Comparison of ENCODE assay signal across 15 mouse cellular contexts in genomic region chr6:136855183-136855582, GRCm38 (mm10). TPM values are rescaled to one million over a fixed set of nuclear protein-coding genes. Genes with fewer than 3 reads are reported as not detected.
DNase-seq lines count a peak whose midpoint lies in the region; ATAC-seq and TF ChIP-seq lines count a peak whose summit lies in the region.
"Had no signal": no experiment of that assay in that cellular context is flagged by ENCODE, and none has a peak within 500 bp of the region (broad histone marks: within the 10 kb centered on the region; RNA-seq: fewer than 3 reads in every experiment).

No protein-coding gene starts in this region.

- no peak for DNase-seq in heart, embryonic 10.5 days (ENCODE audit: low spot score)
- no peak for DNase-seq in heart, postnatal 25 days (ENCODE audit: low spot score)
- DNase-seq in kidney, postnatal 0 days (ENCODE audit: low spot score) = no peak
- DNase-seq in kidney, adult 9 months = no peak
- DNase-seq in A20 (ENCODE audit: low read depth, low spot score) = peak; percentile 68
- DNase-seq in liver, embryonic 13.5 days = no peak
- DNase-seq in embryo, embryonic 9.5 days (ENCODE audit: extremely low spot score) = no peak
- DNase-seq: cerebellum, adult 9-10 months; gastrocnemius, postnatal 14 days had no signal

- intact Hi-C loops in heart, postnatal 25 days (cut with DNase I) = no loop called here

- peak overlapping the region; percentile 89 for H3K27ac ChIP-seq in heart, embryonic 10.5 days
- H3K27ac ChIP-seq in kidney, postnatal 0 days = no peak overlapping the region
- H3K27ac ChIP-seq in liver, embryonic 13.5 days = peak overlapping the region; percentile 99
- no peak overlapping the region for H3K27ac ChIP-seq in neural tube, embryonic 15.5 days (replicated peaks)
- H3K27ac ChIP-seq: hindbrain, embryonic 14.5 days had no signal

- H3K9ac ChIP-seq in kidney, postnatal 0 days (ENCODE audit: low read depth, low read length) = no peak overlapping the region
- peak overlapping the region; percentile 91 for H3K9ac ChIP-seq in liver, embryonic 13.5 days
- H3K9ac ChIP-seq in neural tube, embryonic 15.5 days (replicated peaks) = no peak overlapping the region
- H3K9ac ChIP-seq: hindbrain, embryonic 14.5 days had no signal

- 0 out of 2 replicates have a peak overlapping the region, but pooled peaks have one; percentile 17 for H3K4me2 ChIP-seq in kidney, postnatal 0 days (ENCODE audit: low read length)
- H3K4me2 ChIP-seq in liver, embryonic 13.5 days = peak overlapping the region; percentile 71
- no peak overlapping the region for H3K4me2 ChIP-seq in neural tube, embryonic 15.5 days
- H3K4me2 ChIP-seq: hindbrain, embryonic 14.5 days had no signal

- 73% methylated on average over 2 of the region's 2 CpGs for WGBS in heart, embryonic 10.5 days
- WGBS in kidney, postnatal 0 days = 70% methylated on average over 2 of the region's 2 CpGs
- 16% methylated on average over 2 of the region's 2 CpGs for WGBS in liver, embryonic 13.5 days (ENCODE audit: insufficient replicate concordance)
- WGBS in neural tube, embryonic 15.5 days = 90% methylated on average over 2 of the region's 2 CpGs

- no peak for ATAC-seq in kidney, postnatal 0 days (replicated peaks; ENCODE audit: low FRiP score, low read depth)
- no peak for ATAC-seq in liver, embryonic 13.5 days (ENCODE audit: low read depth)
- ATAC-seq in neural tube, embryonic 15.5 days (ENCODE audit: low FRiP score) = no peak

- no peaks in the 10 kb centered on the region for H3K27me3 ChIP-seq in heart, embryonic 10.5 days (ENCODE audit: insufficient read depth, poor library complexity, severe bottlenecking)
- no peaks in the 10 kb centered on the region for H3K27me3 ChIP-seq in kidney, postnatal 0 days (ENCODE audit: insufficient read depth, low read length)
- H3K27me3 ChIP-seq in liver, embryonic 13.5 days = no peaks in the 10 kb centered on the region
- 0 out of 2 replicates have a peak, but pooled peaks cover under 1% of the 10 kb centered on the region for H3K27me3 ChIP-seq in neural tube, embryonic 15.5 days (replicated peaks)

- H3K4me1 ChIP-seq in heart, embryonic 10.5 days = peaks cover 63% of the 10 kb centered on the region
- peaks cover 15% of the 10 kb centered on the region; the same call in 1 of the 2 replicates for H3K4me1 ChIP-seq in kidney, postnatal 0 days (replicated peaks; ENCODE audit: insufficient read depth, low read length)
- peaks cover 84% of the 10 kb centered on the region for H3K4me1 ChIP-seq in liver, embryonic 13.5 days (replicated peaks)
- H3K4me1 ChIP-seq in neural tube, embryonic 15.5 days = peaks cover 6% of the 10 kb centered on the region; the same call in 1 of the 2 replicates

- H3K4me3 ChIP-seq in heart, embryonic 10.5 days = peak overlapping the region; percentile 48; the same call in 1 of the 2 replicates
- no peak overlapping the region for H3K4me3 ChIP-seq in kidney, postnatal 0 days (replicated peaks; ENCODE audit: low read depth, low read length)
- H3K4me3 ChIP-seq in liver, embryonic 13.5 days (replicated peaks) = peak overlapping the region; percentile 80
- no peak overlapping the region for H3K4me3 ChIP-seq in neural tube, embryonic 15.5 days (replicated peaks)

- H3K9me3 ChIP-seq in heart, embryonic 10.5 days = no peaks in the 10 kb centered on the region
- no peaks in the 10 kb centered on the region for H3K9me3 ChIP-seq in kidney, postnatal 0 days (replicated peaks; ENCODE audit: low read length)
- H3K9me3 ChIP-seq in liver, embryonic 13.5 days (replicated peaks) = no peaks in the 10 kb centered on the region
- no peaks in the 10 kb centered on the region for H3K9me3 ChIP-seq in neural tube, embryonic 15.5 days (replicated peaks)

- H3K36me3 ChIP-seq in heart, embryonic 10.5 days = peaks cover 6% of the 10 kb centered on the region
- no peaks in the 10 kb centered on the region for H3K36me3 ChIP-seq in kidney, postnatal 0 days (ENCODE audit: insufficient read depth, low read length)
- peaks cover 58% of the 10 kb centered on the region for H3K36me3 ChIP-seq in liver, embryonic 13.5 days
- H3K36me3 ChIP-seq in neural tube, embryonic 15.5 days = no peaks in the 10 kb centered on the region

- no peak for TF ChIP-seq CTCF in kidney, postnatal 0 days (IDR thresholded peaks at IDR 0.05; ENCODE audit: low read depth)

RNA-seq across cellular contexts. Expression of gene Art4, which starts 2.4 kb away (rescaled TPM):
- polyA plus RNA-seq in heart, embryonic 10.5 days (2016; fragmentation: Nextera tagmentation; extraction: Ambion mirVana) = 12.8 and 15.8 TPM in 2 replicates
- 10 to 100 TPM; 16.8 to 17.8 TPM for total RNA-seq in heart, postnatal 25 days (2021)
- polyA plus RNA-seq in kidney, postnatal 0 days (2015; fragmentation: Nextera tagmentation; extraction: Ambion mirVana) = 7.4 and 9.3 TPM in 2 replicates
- polyA plus RNA-seq in liver, embryonic 13.5 days (2015; fragmentation: Nextera tagmentation; extraction: Ambion mirVana) = 28.8 and 32.7 TPM in 2 replicates
- polyA plus RNA-seq in neural tube, embryonic 15.5 days (2015; fragmentation: Nextera tagmentation; extraction: Ambion mirVana) = 0.23 and 2.3 TPM in 2 replicates
- total RNA-seq: layer of hippocampus, adult 18-20 months; left cerebral cortex, adult 18-20 months had no signal

RNA-seq across cellular contexts. Expression of gene Smco3, which starts 19.9 kb away (rescaled TPM):
- not detected in 2 replicates for polyA plus RNA-seq in heart, embryonic 10.5 days (2016; fragmentation: Nextera tagmentation; extraction: Ambion mirVana)
- not detected for total RNA-seq in heart, postnatal 25 days (2021)
- polyA plus RNA-seq in kidney, postnatal 0 days (2015; fragmentation: Nextera tagmentation; extraction: Ambion mirVana) = 2.1 TPM in 2 replicates
- polyA plus RNA-seq in liver, embryonic 13.5 days (2015; fragmentation: Nextera tagmentation; extraction: Ambion mirVana) = not detected in 2 replicates
- 2.5 and 3.0 TPM in 2 replicates for polyA plus RNA-seq in neural tube, embryonic 15.5 days (2015; fragmentation: Nextera tagmentation; extraction: Ambion mirVana)

RNA-seq across cellular contexts. Expression of gene Mgp, which starts 20.4 kb away (rescaled TPM):
- 10.7 and 12.2 TPM in 2 replicates for polyA plus RNA-seq in heart, embryonic 10.5 days (2016; fragmentation: Nextera tagmentation; extraction: Ambion mirVana)
- total RNA-seq in heart, postnatal 25 days (2021) = 100 to 1,000 TPM; 365 to 487 TPM
- polyA plus RNA-seq in kidney, postnatal 0 days (2015; fragmentation: Nextera tagmentation; extraction: Ambion mirVana) = 605 and 626 TPM in 2 replicates
- polyA plus RNA-seq in liver, embryonic 13.5 days (2015; fragmentation: Nextera tagmentation; extraction: Ambion mirVana) = 6.5 and 7.3 TPM in 2 replicates
- polyA plus RNA-seq in neural tube, embryonic 15.5 days (2015; fragmentation: Nextera tagmentation; extraction: Ambion mirVana) = 28.4 and 40.1 TPM in 2 replicates
- total RNA-seq: megakaryocyte-erythroid progenitor cell, adult 5-6 weeks; neutrophil, adult 5-6 weeks had no signal

RNA-seq across cellular contexts. Expression of gene Wbp11, which starts 27.1 kb away (rescaled TPM):
- 111 and 120 TPM in 2 replicates for polyA plus RNA-seq in heart, embryonic 10.5 days (2016; fragmentation: Nextera tagmentation; extraction: Ambion mirVana)
- total RNA-seq in heart, postnatal 25 days (2021) = 10 to 100 TPM; 57.0 to 63.3 TPM
- 76.4 and 82.9 TPM in 2 replicates for polyA plus RNA-seq in kidney, postnatal 0 days (2015; fragmentation: Nextera tagmentation; extraction: Ambion mirVana)
- polyA plus RNA-seq in liver, embryonic 13.5 days (2015; fragmentation: Nextera tagmentation; extraction: Ambion mirVana) = 62.5 and 80.2 TPM in 2 replicates
- polyA plus RNA-seq in neural tube, embryonic 15.5 days (2015; fragmentation: Nextera tagmentation; extraction: Ambion mirVana) = 71.1 and 80.0 TPM in 2 replicates

RNA-seq across cellular contexts. Expression of gene BC049715, which starts 27.8 kb away (rescaled TPM):
- polyA plus RNA-seq in heart, embryonic 10.5 days (2016; fragmentation: Nextera tagmentation; extraction: Ambion mirVana) = 2.4 and 2.7 TPM in 2 replicates
- 1 to 10 TPM in 1 of 2 experiments, under 1 TPM in 1; 0.62 to 2.0 TPM for total RNA-seq in heart, postnatal 25 days (2021)
- polyA plus RNA-seq in kidney, postnatal 0 days (2015; fragmentation: Nextera tagmentation; extraction: Ambion mirVana) = 1.6 and 2.1 TPM in 2 replicates
- polyA plus RNA-seq in liver, embryonic 13.5 days (2015; fragmentation: Nextera tagmentation; extraction: Ambion mirVana) = 1.2 and 2.4 TPM in 2 replicates
- 1.5 and 2.8 TPM in 2 replicates for polyA plus RNA-seq in neural tube, embryonic 15.5 days (2015; fragmentation: Nextera tagmentation; extraction: Ambion mirVana)

Comparison
In these comparisons a context has a peak if more than half of its experiments do, and no peak if none do; other contexts are left out.
1. H3K27ac ChIP-seq: peak in heart, embryonic 10.5 days (single experiment) and liver, embryonic 13.5 days (single experiment); none in kidney, postnatal 0 days (single experiment) and neural tube, embryonic 15.5 days (single experiment).
2. H3K4me3 ChIP-seq: peak in heart, embryonic 10.5 days (single experiment) and liver, embryonic 13.5 days (single experiment); none in kidney, postnatal 0 days (single experiment) and neural tube, embryonic 15.5 days (single experiment).
3. RNA of gene Mgp, which starts 20.4 kb away (polyA plus RNA-seq): 605 to 626 TPM in kidney, postnatal 0 days; 28.4 to 40.1 TPM in neural tube, embryonic 15.5 days, 10.7 to 12.2 TPM in heart, embryonic 10.5 days and 6.5 to 7.3 TPM in liver, embryonic 13.5 days; every median in the first group is over 10 times any median in the second.